9 mouse cellular contexts compared by ENCODE assay signal in genomic region chr15:25992992-25993727, GRCm38 (mm10). TPM values are rescaled to one million over a fixed set of nuclear protein-coding genes. Genes with fewer than 3 reads are reported as not detected.
DNase-seq lines count a peak whose midpoint lies in the region; ATAC-seq and TF ChIP-seq lines count a peak whose summit lies in the region.
"Had no signal": no experiment of that assay in that cellular context is flagged by ENCODE, and none has a peak within 500 bp of the region (broad histone marks: within the 10 kb centered on the region; RNA-seq: fewer than 3 reads in every experiment).

No protein-coding gene starts in this region.

- H3K4me3 ChIP-seq in kidney, embryonic 16.5 days (ENCODE audit: low read length) = no peak overlapping the region
- H3K4me3 ChIP-seq in midbrain, embryonic 12.5 days = no peak overlapping the region
- no peak overlapping the region for H3K4me3 ChIP-seq in stomach, postnatal 0 days (ENCODE audit: low read depth, low read length)
- H3K4me3 ChIP-seq: limb, embryonic 15.5 days had no signal

- 60% methylated on average over 8 of the region's 8 CpGs for WGBS in kidney, embryonic 16.5 days
- WGBS in midbrain, embryonic 12.5 days = 60% methylated on average over 8 of the region's 8 CpGs
- 54% methylated on average over 8 of the region's 8 CpGs for WGBS in stomach, postnatal 0 days

- H3K9me3 ChIP-seq in kidney, embryonic 16.5 days (ENCODE audit: low read length) = no peaks in the 10 kb centered on the region
- no peaks in the 10 kb centered on the region for H3K9me3 ChIP-seq in midbrain, embryonic 12.5 days
- H3K9me3 ChIP-seq in stomach, postnatal 0 days (ENCODE audit: control insufficient read depth, low read length) = no peaks in the 10 kb centered on the region
- H3K9me3 ChIP-seq: limb, embryonic 15.5 days had no signal

- H3K4me2 ChIP-seq in kidney, embryonic 16.5 days (replicated peaks; ENCODE audit: low read depth, low read length) = no peak overlapping the region
- no peak overlapping the region for H3K4me2 ChIP-seq in midbrain, embryonic 12.5 days (replicated peaks)
- no peak overlapping the region for H3K4me2 ChIP-seq in stomach, postnatal 0 days (replicated peaks; ENCODE audit: low read depth)
- H3K4me2 ChIP-seq: limb, embryonic 15.5 days had no signal

- H3K36me3 ChIP-seq in kidney, embryonic 16.5 days (ENCODE audit: insufficient read depth, low read length) = peaks cover 44% of the 10 kb centered on the region
- peaks cover 65% of the 10 kb centered on the region for H3K36me3 ChIP-seq in midbrain, embryonic 12.5 days
- peaks cover 13% of the 10 kb centered on the region; the same call in 1 of the 2 replicates for H3K36me3 ChIP-seq in stomach, postnatal 0 days (ENCODE audit: control insufficient read depth, insufficient read depth, low read length)

- peak; percentile 82 for TF ChIP-seq CTCF in stomach, postnatal 0 days (IDR thresholded peaks at IDR 0.05; ENCODE audit: low read depth)

- TF ChIP-seq EP300 in stomach, postnatal 0 days (optimal IDR thresholded peaks at IDR 0.05) = no peak

- no peak overlapping the region for H3K27ac ChIP-seq in kidney, embryonic 16.5 days (ENCODE audit: low read length)
- no peak overlapping the region for H3K27ac ChIP-seq in midbrain, embryonic 12.5 days (replicated peaks)
- no peak overlapping the region for H3K27ac ChIP-seq in stomach, postnatal 0 days (replicated peaks)
- H3K27ac ChIP-seq: limb, embryonic 15.5 days had no signal

- no peaks in the 10 kb centered on the region for H3K27me3 ChIP-seq in kidney, embryonic 16.5 days (ENCODE audit: insufficient read depth, low read length)
- no peaks in the 10 kb centered on the region for H3K27me3 ChIP-seq in midbrain, embryonic 12.5 days
- no peaks in the 10 kb centered on the region for H3K27me3 ChIP-seq in stomach, postnatal 0 days (ENCODE audit: control insufficient read depth, insufficient read depth, low read length)
- H3K27me3 ChIP-seq: limb, embryonic 15.5 days had no signal

- peak; percentile 38 for DNase-seq in kidney, adult 18-20 months
- DNase-seq in T-cell, adult 2 months (ENCODE audit: low spot score) = peak; percentile 55
- DNase-seq in cerebellum, postnatal 14 days = peak; percentile 80 to 81
- peak; percentile 49 for DNase-seq in layer of hippocampus, adult 9-11 months
- peak; percentile 39 for DNase-seq in stomach, postnatal 0 days (ENCODE audit: low spot score)

- no peaks in the 10 kb centered on the region for H3K4me1 ChIP-seq in kidney, embryonic 16.5 days (ENCODE audit: insufficient read depth, low read length)
- no peaks in the 10 kb centered on the region for H3K4me1 ChIP-seq in midbrain, embryonic 12.5 days
- H3K4me1 ChIP-seq in stomach, postnatal 0 days (replicated peaks; ENCODE audit: control insufficient read depth, insufficient read depth) = no peaks in the 10 kb centered on the region

- no peak overlapping the region for H3K9ac ChIP-seq in kidney, embryonic 16.5 days (replicated peaks; ENCODE audit: low read length)
- no peak overlapping the region for H3K9ac ChIP-seq in midbrain, embryonic 12.5 days (replicated peaks)
- no peak overlapping the region for H3K9ac ChIP-seq in stomach, postnatal 0 days (ENCODE audit: low read length)
- H3K9ac ChIP-seq: limb, embryonic 15.5 days had no signal

- ATAC-seq in kidney, embryonic 16.5 days (ENCODE audit: low FRiP score, low TSS enrichment) = no peak
- peak; percentile 80 for ATAC-seq in granulocyte monocyte progenitor cell, adult 5-6 weeks (replicated peaks; ENCODE audit: poor library complexity, severe bottlenecking)
- peak; percentile 44 for ATAC-seq in midbrain, embryonic 12.5 days (ENCODE audit: low FRiP score, low read depth)
- ATAC-seq in stomach, postnatal 0 days (ENCODE audit: low FRiP score, low TSS enrichment) = no peak

RNA-seq across cellular contexts. Expression of gene Zfp622, which starts 9.0 kb away (rescaled TPM):
- polyA plus RNA-seq in kidney, embryonic 16.5 days (2015; fragmentation: Nextera tagmentation; extraction: Ambion mirVana) = 27.6 and 28.1 TPM in 2 replicates
- 49.4 and 59.8 TPM in 2 replicates for total RNA-seq in granulocyte monocyte progenitor cell, adult 5-6 weeks (2014; fragmentation: Nextera tagmentation)
- 55.9 and 90.9 TPM in 2 replicates for total RNA-seq in granulocyte monocyte progenitor cell, adult 5-6 weeks (2017)
- 35.3 and 40.5 TPM in 2 replicates for polyA plus RNA-seq in midbrain, embryonic 12.5 days (2016; fragmentation: Nextera tagmentation; extraction: Ambion mirVana)
- polyA plus RNA-seq in stomach, postnatal 0 days (2015; fragmentation: Nextera tagmentation; extraction: Ambion mirVana) = 20.1 and 24.9 TPM in 2 replicates

Comparison
In these comparisons a context has a peak if more than half of its experiments do, and no peak if none do; other contexts are left out.
1. ATAC-seq: peak in granulocyte monocyte progenitor cell, adult 5-6 weeks (single experiment) and midbrain, embryonic 12.5 days (single experiment); none in kidney, embryonic 16.5 days (single experiment) and stomach, postnatal 0 days (single experiment).
2. Peak in every context shown above with its lines, with median percentiles within 50 percentile points of each other: DNase-seq.